Mouse (Mus musculus) embryonic facial prominence, embryonic 11.5 days (tissue): ENCODE measurements at regions not wholly inside any gene's neighbourhood (a gene's known extent, or its start where the extent isn't known, plus 50 kb on each side); places are given as distances from the start of the nearest gene placed in this dataset.

Experiments
- ATAC-seq: fragments of 200-750 bp; cut with Nextera tagmentation; replicated peaks from 2 replicates; pipeline ENCODE4 v1.8.0; 2017; ENCODE audit warnings: low read depth; ENCODE audit not compliant: insufficient number of reproducible peaks, low FRiP score, low TSS enrichment
- DNase-seq: peaks from one replicate; pipeline ENCODE4 v3.0.0-alpha.2; 2015; ENCODE audit warnings: low spot score
- H3K27ac ChIP-seq: fragments of 300-500 bp; sonication (generic); replicated peaks from 2 replicates; pipeline ENCODE4 v1.5.1; 2014; ENCODE audit warnings: mild to moderate bottlenecking, low read depth, low read length, control low read depth
- H3K27me3 ChIP-seq: fragments of 300-500 bp; sonication (generic); 2 replicates; pipeline ENCODE4 v1.6.1; 2014; ENCODE audit warnings: mild to moderate bottlenecking, low read length, moderate library complexity, mixed read lengths; ENCODE audit not compliant: control insufficient read depth, insufficient read depth
- H3K36me3 ChIP-seq: fragments of 300-500 bp; sonication (generic); replicated peaks from 2 replicates; pipeline ENCODE4 v1.6.1; 2014; ENCODE audit warnings: low read depth, mild to moderate bottlenecking, low read length, moderate library complexity, mixed read lengths; ENCODE audit not compliant: control insufficient read depth, insufficient read depth
- H3K4me1 ChIP-seq: fragments of 300-500 bp; sonication (generic); 2 replicates; pipeline ENCODE4 v1.6.1; 2014; ENCODE audit warnings: low read length, mixed read lengths; ENCODE audit not compliant: control insufficient read depth, insufficient read depth
- H3K4me2 ChIP-seq: fragments of 300-500 bp; sonication (generic); 2 replicates; pipeline ENCODE4 v1.6.1; 2014; ENCODE audit warnings: low read depth, mild to moderate bottlenecking, control low read depth, low read length, moderate library complexity
- H3K4me3 ChIP-seq: fragments of 300-500 bp; sonication (generic); 2 replicates; pipeline ENCODE4 v1.5.1; 2014; ENCODE audit warnings: low read depth, low read length, control low read depth
- H3K9ac ChIP-seq: fragments of 300-500 bp; sonication (generic); replicated peaks from 2 replicates; pipeline ENCODE4 v1.6.1; 2014; ENCODE audit warnings: mild to moderate bottlenecking, control low read depth, low read length
- H3K9me3 ChIP-seq: fragments of 300-500 bp; sonication (generic); replicated peaks from 2 replicates; pipeline ENCODE4 v1.6.1; 2016; ENCODE audit warnings: mild to moderate bottlenecking, low read length, inconsistent platforms, mixed read lengths; ENCODE audit not compliant: control insufficient read depth
- WGBS: fragments of 180-500 bp; shearing (Covaris S2); extraction: QIAGEN DNeasy Blood & Tissue Kit; methylation state at CpG from one replicate; pipeline ENCODE4 v1.1.7; 2014; 5-methylcytosine and 5-hydroxymethylcytosine counted together

GRCm38 (mm10) chr11:19718165-19718564 is 206.0 kb upstream of the Spred2 start:
- DNase-seq (no peak), ATAC-seq (no peak)
- Histone ChIP-seq H3K27ac (no peak overlapping the region), H3K36me3 (no peaks in the 10 kb centered on the region), H3K9me3 (no peaks in the 10 kb centered on the region), H3K4me1 (no peaks in the 10 kb centered on the region; the same call in 1 of the 2 replicates), H3K4me3 (no peak overlapping the region), H3K9ac (no peak overlapping the region), H3K27me3 (no peaks in the 10 kb centered on the region), H3K4me2 (no peak overlapping the region)
- WGBS = 94% methylated on average over 9 of the region's 9 CpGs

GRCm38 (mm10) chr11:19729031-19729430 is 195.1 kb upstream of the Spred2 start:
- H3K27ac ChIP-seq = no peak overlapping the region
- no peak overlapping the region for H3K4me3 ChIP-seq
- no peaks in the 10 kb centered on the region for H3K36me3 ChIP-seq
- no peak for ATAC-seq
- 91% methylated on average over 8 of the region's 8 CpGs for WGBS
- no peaks in the 10 kb centered on the region for H3K27me3 ChIP-seq
- no peak overlapping the region for H3K9ac ChIP-seq
- no peak overlapping the region for H3K4me2 ChIP-seq
- no peaks in the 10 kb centered on the region for H3K4me1 ChIP-seq
- no peak for DNase-seq
- H3K9me3 ChIP-seq = no peaks in the 10 kb centered on the region

DNA sequence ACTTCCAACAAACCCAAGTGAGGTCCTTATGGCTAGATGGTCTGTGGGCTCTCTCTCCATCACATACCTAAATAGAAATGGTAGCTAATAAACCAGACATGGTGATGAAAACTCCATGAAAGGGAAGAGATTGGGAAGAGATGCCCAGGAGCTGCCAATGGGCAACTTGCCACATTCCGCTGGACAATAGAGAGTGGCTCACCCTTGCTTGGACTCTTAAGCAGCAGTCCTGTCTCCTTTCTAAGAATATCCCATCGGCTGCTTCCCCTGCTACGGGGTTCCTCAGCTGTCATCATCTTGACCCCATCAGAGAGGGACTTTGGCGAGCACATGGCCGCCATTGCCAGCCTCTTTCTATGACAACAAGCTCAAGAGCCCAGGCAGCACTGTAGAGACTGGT is 193.4 kb upstream of the Spred2 start:
- no peak overlapping the region for H3K27ac ChIP-seq
- H3K4me1 ChIP-seq = no peaks in the 10 kb centered on the region
- ATAC-seq (no peak), DNase-seq (no peak)
- 91% methylated on average over 5 of the region's 5 CpGs for WGBS
- no peaks in the 10 kb centered on the region for H3K9me3 ChIP-seq
- H3K27me3 ChIP-seq = no peaks in the 10 kb centered on the region
- H3K4me2 ChIP-seq = no peak overlapping the region
- H3K9ac ChIP-seq = no peak overlapping the region
- H3K4me3 ChIP-seq = no peak overlapping the region
- no peaks in the 10 kb centered on the region for H3K36me3 ChIP-seq

DNA sequence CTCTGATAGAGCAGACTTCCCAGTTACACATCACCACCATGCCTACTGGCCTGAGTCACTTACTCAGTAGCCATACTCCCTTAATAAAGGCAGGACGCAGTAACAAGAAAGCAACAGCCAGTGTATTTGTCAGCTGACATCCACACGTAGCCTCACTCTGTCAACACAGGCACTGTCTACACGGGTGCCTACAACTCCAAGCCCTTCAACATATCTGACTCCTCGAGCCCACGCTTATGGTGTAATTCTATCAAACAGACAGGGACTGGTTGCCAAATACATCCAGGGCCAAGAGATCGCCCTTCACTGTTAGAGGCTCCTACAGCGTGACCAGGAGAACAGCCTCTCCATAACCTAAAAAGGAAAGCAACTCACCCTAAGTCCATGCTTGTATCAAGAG is 188.1 kb upstream of the Spred2 start:
- ATAC-seq (no peak), DNase-seq (no peak)
- Histone ChIP-seq H3K4me1 (no peaks in the 10 kb centered on the region), H3K9me3 (no peaks in the 10 kb centered on the region), H3K4me3 (no peak overlapping the region), H3K36me3 (no peaks in the 10 kb centered on the region), H3K9ac (no peak overlapping the region), H3K4me2 (no peak overlapping the region), H3K27me3 (no peaks in the 10 kb centered on the region), H3K27ac (no peak overlapping the region)
- WGBS = 89% methylated on average over 7 of the region's 7 CpGs

GRCm38 (mm10) chr11:19736926-19737325 is 187.2 kb upstream of the Spred2 start:
- H3K4me1 ChIP-seq = no peaks in the 10 kb centered on the region
- DNase-seq = no peak
- no peaks in the 10 kb centered on the region for H3K9me3 ChIP-seq
- no peak overlapping the region for H3K9ac ChIP-seq
- no peak for ATAC-seq
- H3K4me3 ChIP-seq = no peak overlapping the region
- no peak overlapping the region for H3K4me2 ChIP-seq
- no peak overlapping the region for H3K27ac ChIP-seq
- 78% methylated on average over 7 of the region's 7 CpGs for WGBS
- H3K27me3 ChIP-seq = no peaks in the 10 kb centered on the region
- H3K36me3 ChIP-seq = no peaks in the 10 kb centered on the region

GRCm38 (mm10) chr11:19737331-19737730 is 186.8 kb upstream of the Spred2 start:
- Histone ChIP-seq H3K27me3 (no peaks in the 10 kb centered on the region), H3K4me2 (no peak overlapping the region), H3K27ac (no peak overlapping the region), H3K4me1 (no peaks in the 10 kb centered on the region), H3K36me3 (no peaks in the 10 kb centered on the region), H3K9ac (no peak overlapping the region), H3K9me3 (no peaks in the 10 kb centered on the region), H3K4me3 (no peak overlapping the region)
- no peak for ATAC-seq
- DNase-seq = no peak
- 72% methylated on average over 5 of the region's 5 CpGs for WGBS

DNA sequence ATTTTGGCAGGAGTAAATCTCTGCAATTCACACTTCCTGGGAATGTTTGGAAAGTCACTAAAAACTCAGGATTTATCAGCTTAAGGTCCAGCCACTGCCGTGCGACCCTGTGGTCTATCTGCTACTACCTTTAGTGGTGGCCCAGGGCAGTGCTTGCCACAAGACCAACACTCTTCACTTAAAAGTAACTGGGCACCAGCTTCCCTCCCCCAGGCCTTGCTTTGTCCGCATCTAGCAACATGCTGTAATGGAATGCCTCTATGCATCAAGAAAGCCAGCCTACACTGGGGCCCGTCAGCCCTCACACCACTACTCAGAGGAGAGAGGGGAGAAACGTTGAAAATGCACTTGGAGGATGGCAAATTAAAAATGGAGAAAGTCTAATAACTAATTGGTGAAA is 186.4 kb upstream of the Spred2 start:
- WGBS = 73% methylated on average over 5 of the region's 5 CpGs
- no peak overlapping the region for H3K4me3 ChIP-seq
- H3K4me2 ChIP-seq = no peak overlapping the region
- ATAC-seq = no peak
- no peaks in the 10 kb centered on the region for H3K9me3 ChIP-seq
- no peaks in the 10 kb centered on the region for H3K27me3 ChIP-seq
- no peak overlapping the region for H3K9ac ChIP-seq
- no peak for DNase-seq
- no peak overlapping the region for H3K27ac ChIP-seq
- H3K4me1 ChIP-seq = no peaks in the 10 kb centered on the region
- H3K36me3 ChIP-seq = no peaks in the 10 kb centered on the region

- no peak for ATAC-seq
- Histone ChIP-seq H3K4me2 (no peak overlapping the region), H3K9ac (no peak overlapping the region), H3K9me3 (no peaks in the 10 kb centered on the region), H3K4me1 (no peaks in the 10 kb centered on the region), H3K27ac (no peak overlapping the region), H3K36me3 (no peaks in the 10 kb centered on the region), H3K27me3 (no peaks in the 10 kb centered on the region), H3K4me3 (no peak overlapping the region)
- peak; percentile 27 for DNase-seq
- 53% methylated on average over 9 of the region's 9 CpGs for WGBS
Observed at GRCm38 (mm10) chr11:19739527-19740151, 184.5 kb upstream of the Spred2 start.
